Mouse (Mus musculus) liver, postnatal 0 days (tissue): Measurements from ENCODE around the gene Pola2. TPM values are rescaled to one million over a fixed set of nuclear protein-coding genes. Genes with fewer than 3 reads are reported as not detected.

ENCODE experiments used
- ATAC-seq: fragments of 200-750 bp; cut with Nextera tagmentation; 2 replicates; pipeline ENCODE4 v1.8.0; 2017; ENCODE audit warnings: mild to moderate bottlenecking, moderate library complexity
- DNase-seq: peaks from one replicate; pipeline ENCODE4 v3.0.0-alpha.2; 2016
- H3K27ac ChIP-seq: fragments of 300-500 bp; sonication (generic); 2 replicates; pipeline ENCODE4 v1.5.1; 2014; ENCODE audit warnings: antibody characterized with exemption, moderate library complexity, mild to moderate bottlenecking, low read depth
- H3K27me3 ChIP-seq: fragments of 300-500 bp; sonication (generic); 2 replicates; pipeline ENCODE4 v1.6.1; 2014; ENCODE audit warnings: low read length, control low read depth, mixed read lengths; ENCODE audit not compliant: insufficient read depth
- H3K36me3 ChIP-seq: fragments of 300-500 bp; sonication (generic); replicated peaks from 2 replicates; pipeline ENCODE4 v1.6.1; 2014; ENCODE audit warnings: mild to moderate bottlenecking, control low read depth, low read length, moderate library complexity, mixed read lengths; ENCODE audit not compliant: insufficient read depth
- H3K4me1 ChIP-seq: fragments of 300-500 bp; sonication (generic); 2 replicates; pipeline ENCODE4 v1.6.1; 2014; ENCODE audit warnings: antibody characterized with exemption, mild to moderate bottlenecking, control low read depth; ENCODE audit not compliant: insufficient read depth
- H3K4me2 ChIP-seq: fragments of 300-500 bp; sonication (generic); 2 replicates; pipeline ENCODE4 v1.6.1; 2014; ENCODE audit warnings: low read depth, mild to moderate bottlenecking, low read length, moderate library complexity, mixed read lengths
- H3K4me3 ChIP-seq: fragments of 300-500 bp; sonication (generic); 2 replicates; pipeline ENCODE4 v1.5.1; 2014; ENCODE audit warnings: low read depth, low read length
- H3K9ac ChIP-seq: fragments of 300-500 bp; sonication (generic); replicated peaks from 2 replicates; pipeline ENCODE4 v1.6.1; 2014; ENCODE audit warnings: mild to moderate bottlenecking, moderate library complexity
- H3K9me3 ChIP-seq: fragments of 300-500 bp; sonication (generic); 2 replicates; pipeline ENCODE4 v1.6.1; 2016; ENCODE audit warnings: mild to moderate bottlenecking, control low read depth, low read length, mixed read lengths
- CTCF ChIP-seq: sonication (generic); IDR thresholded peaks from 2 replicates; pipeline ENCODE4 v1.5.1; 2016; ENCODE audit warnings: antibody characterized with exemption, low read depth
- EP300 ChIP-seq: IDR thresholded peaks from 2 replicates; pipeline ENCODE4 v1.6.1; 2016; ENCODE audit warnings: antibody characterized with exemption, low read depth, mild to moderate bottlenecking
- WGBS: fragments of 180-500 bp; shearing (Covaris S2); extraction: QIAGEN DNeasy Blood & Tissue Kit; methylation state at CpG from one replicate; pipeline ENCODE4 v1.1.7; 2014; ENCODE audit not compliant: insufficient replicate concordance; 5-methylcytosine and 5-hydroxymethylcytosine counted together
- polyA plus RNA-seq: library from polyadenylated mRNA; unstranded; fragments of >200 nt; fragmentation: Nextera tagmentation; extraction: Ambion mirVana; gene quantifications from 2 replicates; pipeline ENCODE4 v1.2.1, GENCODE M21; 2015

The Pola2 gene
- polyA plus RNA-seq, 1 experiment from 2014 or later = 21.5 TPM

- no peak overlapping the region for H3K9ac ChIP-seq
- WGBS = 77% methylated on average over 13 of the region's 13 CpGs
- DNase-seq (no peak), ATAC-seq (peak; percentile 69)
- H3K4me3 ChIP-seq = no peak overlapping the region
- H3K4me2 ChIP-seq = no peak overlapping the region
- H3K9me3 ChIP-seq = no peaks in the 10 kb centered on the region
- H3K4me1 ChIP-seq = peaks cover 11% of the 10 kb centered on the region
- H3K27me3 ChIP-seq = no peaks in the 10 kb centered on the region
- peak overlapping the region; percentile 64 for H3K27ac ChIP-seq
- TF ChIP-seq EP300 = peak; percentile 75
- TF ChIP-seq CTCF = no peak
- H3K36me3 ChIP-seq = peaks cover 65% of the 10 kb centered on the region
These were observed 11.8 kb downstream of the Pola2 start for GRCm38 (mm10) chr19:5952071-5952691.

- H3K36me3 ChIP-seq = peaks cover 62% of the 10 kb centered on the region
- 79% methylated on average over 16 of the region's 16 CpGs for WGBS
- no peaks in the 10 kb centered on the region for H3K9me3 ChIP-seq
- no peaks in the 10 kb centered on the region for H3K27me3 ChIP-seq
- peaks cover 7% of the 10 kb centered on the region for H3K4me1 ChIP-seq
- no peak for DNase-seq
- 0 out of 2 replicates have a peak overlapping the region, but pooled peaks have one; percentile 34 for H3K27ac ChIP-seq
- no peak overlapping the region for H3K4me2 ChIP-seq
- no peak for ATAC-seq
- no peak overlapping the region for H3K4me3 ChIP-seq
- no peak for TF ChIP-seq CTCF
- TF ChIP-seq EP300 = no peak
- no peak overlapping the region for H3K9ac ChIP-seq
These were observed 12.4 kb downstream of the Pola2 start for GRCm38 (mm10) chr19:5951631-5952030.

DNA sequence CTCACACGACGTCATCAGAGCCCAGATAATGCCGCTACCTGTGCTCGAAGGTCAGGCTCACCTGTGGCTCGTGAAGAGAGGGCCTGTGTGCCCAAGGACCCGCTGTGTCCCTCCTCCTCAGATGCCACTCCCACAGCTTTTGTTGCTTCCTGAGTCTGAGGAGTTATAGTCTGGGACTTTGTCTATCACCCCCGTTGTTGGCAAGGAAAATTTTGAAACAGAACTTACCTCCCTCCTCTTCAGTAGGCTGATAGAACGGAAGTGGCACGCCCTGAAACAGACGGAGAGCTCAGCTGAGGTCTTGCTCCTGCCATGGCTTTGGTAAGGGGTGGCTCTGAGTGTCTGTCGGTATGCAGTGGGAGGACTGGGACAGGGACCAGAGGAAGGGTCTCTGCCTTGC, 13.8 kb downstream of the Pola2 start:
- H3K27me3 ChIP-seq = no peaks in the 10 kb centered on the region
- no peak overlapping the region for H3K4me2 ChIP-seq
- H3K9me3 ChIP-seq = no peaks in the 10 kb centered on the region
- no peak for DNase-seq
- peaks cover 68% of the 10 kb centered on the region for H3K36me3 ChIP-seq
- no peak for ATAC-seq
- TF ChIP-seq CTCF (no peak), EP300 (no peak)
- WGBS = 88% methylated on average over 11 of the region's 11 CpGs
- no peak overlapping the region for H3K4me3 ChIP-seq
- no peak overlapping the region for H3K27ac ChIP-seq
- peaks cover 10% of the 10 kb centered on the region for H3K4me1 ChIP-seq
- no peak overlapping the region for H3K9ac ChIP-seq

- no peaks in the 10 kb centered on the region for H3K27me3 ChIP-seq
- peak overlapping the region; percentile 67 for H3K27ac ChIP-seq
- TF ChIP-seq EP300 = no peak
- TF ChIP-seq CTCF = no peak
- no peak overlapping the region; the same call in 1 of the 2 replicates for H3K9ac ChIP-seq
- ATAC-seq (0 out of 2 replicates have a peak, but pooled peaks have one; percentile 23), DNase-seq (no peak)
- no peak overlapping the region for H3K4me3 ChIP-seq
- no peak overlapping the region for H3K4me2 ChIP-seq
- 63% methylated on average over 8 of the region's 8 CpGs for WGBS
- H3K4me1 ChIP-seq = peaks cover 14% of the 10 kb centered on the region
- peaks cover 59% of the 10 kb centered on the region for H3K36me3 ChIP-seq
- no peaks in the 10 kb centered on the region for H3K9me3 ChIP-seq
These were observed 18.1 kb downstream of the Pola2 start for GRCm38 (mm10) chr19:5945891-5946290.

DNA sequence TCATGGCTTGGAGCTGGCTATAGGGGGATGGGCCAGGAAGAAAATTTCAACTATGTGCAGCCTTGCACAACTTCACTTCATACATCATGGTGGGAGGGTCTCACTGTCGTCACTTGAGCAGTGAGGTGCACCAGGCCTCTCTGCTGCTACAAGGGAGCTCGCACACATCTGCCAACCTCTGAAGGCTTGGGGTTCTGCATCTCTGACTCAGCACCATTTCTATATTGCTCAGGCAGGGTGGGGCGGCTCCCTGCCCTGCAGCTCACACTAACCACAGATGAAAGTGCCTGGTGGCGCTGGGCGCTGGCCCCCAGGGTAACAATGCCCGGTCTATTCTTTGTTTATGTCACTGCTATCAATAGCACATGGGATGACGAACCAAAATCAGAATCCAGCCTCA, 19.0 kb downstream of the Pola2 start:
- ATAC-seq (peak; percentile 60), DNase-seq (no peak)
- Histone ChIP-seq H3K9me3 (no peaks in the 10 kb centered on the region), H3K27ac (peak overlapping the region; percentile 67), H3K4me3 (no peak overlapping the region), H3K9ac (no peak overlapping the region), H3K27me3 (no peaks in the 10 kb centered on the region), H3K4me1 (peaks cover 14% of the 10 kb centered on the region), H3K4me2 (no peak overlapping the region), H3K36me3 (peaks cover 57% of the 10 kb centered on the region)
- 56% methylated on average over 7 of the region's 7 CpGs for WGBS
- TF ChIP-seq CTCF = no peak
- TF ChIP-seq EP300 = no peak

DNA sequence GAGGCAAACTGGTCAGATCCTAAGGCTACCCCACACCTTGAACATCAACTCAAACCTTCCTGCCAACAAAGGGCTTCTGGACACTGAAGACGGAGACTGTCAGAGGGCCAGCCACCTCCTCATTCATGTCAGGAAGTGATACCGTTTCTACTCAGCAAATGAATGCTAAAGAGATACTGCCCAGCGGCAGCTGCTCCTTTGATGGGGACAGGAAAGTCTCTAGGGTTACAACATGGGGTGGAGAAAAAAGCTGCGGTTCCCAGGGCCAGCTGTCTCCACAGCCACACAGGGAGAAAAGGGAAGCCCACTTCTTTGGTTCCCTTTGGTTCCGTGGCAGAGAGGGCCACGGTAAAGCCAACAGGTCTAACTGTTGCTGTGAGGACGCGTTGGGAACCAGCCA, 19.9 kb downstream of the Pola2 start:
- Histone ChIP-seq H3K9ac (no peak overlapping the region), H3K36me3 (peaks cover 54% of the 10 kb centered on the region), H3K27ac (0 out of 2 replicates have a peak overlapping the region, but pooled peaks have one; percentile 29), H3K27me3 (no peaks in the 10 kb centered on the region), H3K4me3 (no peak overlapping the region), H3K9me3 (no peaks in the 10 kb centered on the region), H3K4me2 (no peak overlapping the region), H3K4me1 (peaks cover 14% of the 10 kb centered on the region)
- DNase-seq (no peak), ATAC-seq (no peak)
- no peak for TF ChIP-seq EP300
- TF ChIP-seq CTCF = no peak
- 59% methylated on average over 8 of the region's 8 CpGs for WGBS

- H3K27ac ChIP-seq = no peak overlapping the region
- 93% methylated on average over 15 of the region's 15 CpGs for WGBS
- ATAC-seq = no peak
- no peak for DNase-seq
- TF ChIP-seq CTCF (no peak), EP300 (no peak)
- H3K36me3 ChIP-seq = peaks cover 50% of the 10 kb centered on the region
- H3K4me1 ChIP-seq = peaks cover 17% of the 10 kb centered on the region
- H3K9ac ChIP-seq = no peak overlapping the region
- no peaks in the 10 kb centered on the region for H3K27me3 ChIP-seq
- H3K4me3 ChIP-seq = no peak overlapping the region
- H3K4me2 ChIP-seq = no peak overlapping the region
- no peaks in the 10 kb centered on the region for H3K9me3 ChIP-seq
These were observed 20.6 kb downstream of the Pola2 start for GRCm38 (mm10) chr19:5943404-5943803.
